Mouse (Mus musculus) Muller cell, postnatal 12 days (primary cell): ENCODE measurements around the gene Serpina3c.

Experiments used
- DNase-seq: peaks from one replicate; pipeline ENCODE4 v3.0.0-alpha.2; 2015; ENCODE audit errors: inconsistent ontology term

Gene Serpina3c

GRCm38 (mm10) chr12:104153656-104154055 is at the start of gene Serpina3c:
Gene Serpina3c (minus strand): TSS chr12:104153870.
- DNase-seq = no peak

- peak; percentile 39 for DNase-seq
Measured at GRCm38 (mm10) chr12:104190852-104191251, 37.2 kb upstream of the Serpina3c start.

- DNase-seq = no peak
Measured at GRCm38 (mm10) chr12:104189246-104189645, 35.6 kb upstream of the Serpina3c start.

GRCm38 (mm10) chr12:104186041-104186581 is 32.4 kb upstream of the Serpina3c start:
- peak; percentile 50 for DNase-seq

GRCm38 (mm10) chr12:104185046-104185445 is 31.4 kb upstream of the Serpina3c start:
- no peak for DNase-seq

- no peak for DNase-seq
Measured at GRCm38 (mm10) chr12:104178987-104179386, 25.3 kb upstream of the Serpina3c start.

- peak; percentile 7 for DNase-seq
Measured at GRCm38 (mm10) chr12:104178577-104178976, 24.9 kb upstream of the Serpina3c start.

- no peak for DNase-seq
Measured at GRCm38 (mm10) chr12:104175636-104176035, 22.0 kb upstream of the Serpina3c start.

- peak; percentile 18 for DNase-seq
Measured at GRCm38 (mm10) chr12:104174747-104175146, 21.1 kb upstream of the Serpina3c start.

- DNase-seq = no peak
Measured at GRCm38 (mm10) chr12:104153041-104153645, 527 bp downstream of the Serpina3c start.

- no peak for DNase-seq
Measured at GRCm38 (mm10) chr12:104151989-104152388, 1.7 kb downstream of the Serpina3c start.

GRCm38 (mm10) chr12:104145571-104145970 is 8.1 kb downstream of the Serpina3c start:
- DNase-seq = no peak

- no peak for DNase-seq
Measured at GRCm38 (mm10) chr12:104143286-104143685, 10.4 kb downstream of the Serpina3c start.

GRCm38 (mm10) chr12:104142427-104142826 is 11.2 kb downstream of the Serpina3c start:
- DNase-seq = no peak

- no peak for DNase-seq
Measured at GRCm38 (mm10) chr12:104141506-104141905, 12.2 kb downstream of the Serpina3c start.

- DNase-seq = no peak
Measured at GRCm38 (mm10) chr12:104140543-104141103, 13.0 kb downstream of the Serpina3c start.

GRCm38 (mm10) chr12:104138216-104138615 is 15.5 kb downstream of the Serpina3c start:
- no peak for DNase-seq

- DNase-seq = no peak
Measured at GRCm38 (mm10) chr12:104131041-104131440, 22.6 kb downstream of the Serpina3c start.

- no peak for DNase-seq
Measured at GRCm38 (mm10) chr12:104127696-104128095, 26.0 kb downstream of the Serpina3c start, which contains the start of gene Serpina3b. Gene Serpina3b (plus strand): TSS chr12:104127996.

- no peak for DNase-seq
Measured at GRCm38 (mm10) chr12:104125021-104125560, 28.6 kb downstream of the Serpina3c start.

GRCm38 (mm10) chr12:104123996-104124395 is 29.7 kb downstream of the Serpina3c start:
- peak; percentile 23 for DNase-seq

- DNase-seq = peak; percentile 18
Measured at GRCm38 (mm10) chr12:104123097-104123496, 30.6 kb downstream of the Serpina3c start.
